Mouse (Mus musculus): Measurements from ENCODE around the gene Ift80. TPM values are rescaled to one million over a fixed set of nuclear protein-coding genes. Genes with fewer than 3 reads are reported as not detected.

Gene Ift80
- polyA plus RNA-seq, 1 experiment from 2014 or later: 11.2 TPM

GRCm38 (mm10) chr3:68886845-68887244 is 117.5 kb downstream of the Ift80 start:
- ATAC-seq (ENCODE audit: low FRiP score, low TSS enrichment) (no peak), DNase-seq (no peak)
- 84% methylated on average over 5 of the region's 5 CpGs for WGBS

GRCm38 (mm10) chr3:68874079-68874478 is 130.3 kb downstream of the Ift80 start:
- 96% methylated on average over 2 of the region's 2 CpGs for WGBS
- no peak overlapping the region for H3K4me2 ChIP-seq (ENCODE audit: low read length)
- H3K9ac ChIP-seq (replicated peaks; ENCODE audit: low read length): no peak overlapping the region
- peaks cover 11% of the 10 kb centered on the region for H3K27me3 ChIP-seq (ENCODE audit: control insufficient read depth, insufficient read depth, low read length)
- H3K9me3 ChIP-seq (ENCODE audit: control insufficient read depth, low read length): no peaks in the 10 kb centered on the region
- no peak for ATAC-seq (ENCODE audit: low FRiP score, low TSS enrichment)
- no peak overlapping the region for H3K27ac ChIP-seq (replicated peaks; ENCODE audit: low read depth, low read length)
- no peaks in the 10 kb centered on the region for H3K36me3 ChIP-seq (ENCODE audit: control insufficient read depth, insufficient read depth, low read length)
- 0 out of 2 replicates have a peak, but pooled peaks cover 7% of the 10 kb centered on the region for H3K4me1 ChIP-seq (ENCODE audit: control insufficient read depth, insufficient read depth, low read length)
- DNase-seq: no peak
- H3K4me3 ChIP-seq (replicated peaks; ENCODE audit: low read depth, low read length): no peak overlapping the region

More at GRCm38 (mm10) chr3:68886845-68887244, 117.5 kb downstream of the Ift80 start:
- H3K4me3 ChIP-seq (replicated peaks; ENCODE audit: low read depth, low read length): no peak overlapping the region
- H3K9ac ChIP-seq (replicated peaks; ENCODE audit: low read length): no peak overlapping the region
- no peaks in the 10 kb centered on the region for H3K4me1 ChIP-seq (ENCODE audit: control insufficient read depth, insufficient read depth, low read length)
- no peaks in the 10 kb centered on the region for H3K9me3 ChIP-seq (ENCODE audit: control insufficient read depth, low read length)
- H3K36me3 ChIP-seq (ENCODE audit: control insufficient read depth, insufficient read depth, low read length): no peaks in the 10 kb centered on the region
- no peaks in the 10 kb centered on the region for H3K27me3 ChIP-seq (ENCODE audit: control insufficient read depth, insufficient read depth, low read length)
- H3K27ac ChIP-seq (replicated peaks; ENCODE audit: low read depth, low read length): no peak overlapping the region
- no peak overlapping the region for H3K4me2 ChIP-seq (ENCODE audit: low read length)

- peak overlapping the region; percentile 74 for H3K9ac ChIP-seq (replicated peaks; ENCODE audit: low read length)
- H3K4me3 ChIP-seq (replicated peaks; ENCODE audit: low read depth, low read length): peak overlapping the region; percentile 70
- peaks cover 11% of the 10 kb centered on the region for H3K27me3 ChIP-seq (ENCODE audit: control insufficient read depth, insufficient read depth, low read length)
- WGBS: 3% methylated on average over 15 of the region's 15 CpGs
- H3K36me3 ChIP-seq (ENCODE audit: control insufficient read depth, insufficient read depth, low read length): no peaks in the 10 kb centered on the region
- 0 out of 2 replicates have a peak, but pooled peaks cover 7% of the 10 kb centered on the region for H3K4me1 ChIP-seq (ENCODE audit: control insufficient read depth, insufficient read depth, low read length)
- ATAC-seq (ENCODE audit: low FRiP score, low TSS enrichment): no peak
- no peaks in the 10 kb centered on the region for H3K9me3 ChIP-seq (ENCODE audit: control insufficient read depth, low read length)
- peak overlapping the region; percentile 88 for H3K4me2 ChIP-seq (ENCODE audit: low read length)
- no peak for DNase-seq
- H3K27ac ChIP-seq (replicated peaks; ENCODE audit: low read depth, low read length): no peak overlapping the region
Measured at GRCm38 (mm10) chr3:68870568-68870950, 133.8 kb downstream of the Ift80 start.

- DNase-seq: peak; percentile 82
- peak overlapping the region; percentile 74 for H3K9ac ChIP-seq (replicated peaks; ENCODE audit: low read length)
- ATAC-seq (ENCODE audit: low FRiP score, low TSS enrichment): peak; percentile 83
- H3K4me1 ChIP-seq (ENCODE audit: control insufficient read depth, insufficient read depth, low read length): 0 out of 2 replicates have a peak, but pooled peaks cover 7% of the 10 kb centered on the region
- peak overlapping the region; percentile 73 for H3K27ac ChIP-seq (replicated peaks; ENCODE audit: low read depth, low read length)
- H3K27me3 ChIP-seq (ENCODE audit: control insufficient read depth, insufficient read depth, low read length): peaks cover 11% of the 10 kb centered on the region
- H3K4me2 ChIP-seq (ENCODE audit: low read length): peak overlapping the region; percentile 88
- H3K9me3 ChIP-seq (ENCODE audit: control insufficient read depth, low read length): no peaks in the 10 kb centered on the region
- peak overlapping the region; percentile 70 for H3K4me3 ChIP-seq (replicated peaks; ENCODE audit: low read depth, low read length)
- WGBS: under 1% methylated on average over 96 of the region's 96 CpGs
- no peaks in the 10 kb centered on the region for H3K36me3 ChIP-seq (ENCODE audit: control insufficient read depth, insufficient read depth, low read length)
Measured at GRCm38 (mm10) chr3:68869691-68870567, 134.4 kb downstream of the Ift80 start.

GRCm38 (mm10) chr3:68869211-68869690 is 135.1 kb downstream of the Ift80 start, which contains the start of gene 1110032F04Rik:
Gene 1110032F04Rik (plus strand): TSS chr3:68869586.
- no peaks in the 10 kb centered on the region for H3K36me3 ChIP-seq (ENCODE audit: control insufficient read depth, insufficient read depth, low read length)
- DNase-seq (peak; percentile 88), ATAC-seq (ENCODE audit: low FRiP score, low TSS enrichment) (peak; percentile 85)
- peak within 1 kb of the TSS; percentile 88 for H3K4me2 ChIP-seq (ENCODE audit: low read length)
- no peaks in the 10 kb centered on the region for H3K9me3 ChIP-seq (ENCODE audit: control insufficient read depth, low read length)
- peak within 1 kb of the TSS; percentile 70 for H3K4me3 ChIP-seq (replicated peaks; ENCODE audit: low read depth, low read length)
- 0 out of 2 replicates have a peak, but pooled peaks cover 7% of the 10 kb centered on the region for H3K4me1 ChIP-seq (ENCODE audit: control insufficient read depth, insufficient read depth, low read length)
- H3K27me3 ChIP-seq (ENCODE audit: control insufficient read depth, insufficient read depth, low read length): peaks cover 11% of the 10 kb centered on the region
- peak within 1 kb of the TSS; percentile 74 for H3K9ac ChIP-seq (replicated peaks; ENCODE audit: low read length)
- WGBS: under 1% methylated on average over 58 of the region's 62 CpGs
- peak within 1 kb of the TSS; percentile 73 for H3K27ac ChIP-seq (replicated peaks; ENCODE audit: low read depth, low read length)

GRCm38 (mm10) chr3:68852414-68852813 is 152.0 kb downstream of the Ift80 start:
- no peak for DNase-seq
- Histone ChIP-seq H3K9me3 (ENCODE audit: control insufficient read depth, low read length) (no peaks in the 10 kb centered on the region), H3K9ac (replicated peaks; ENCODE audit: low read length) (no peak overlapping the region), H3K27me3 (ENCODE audit: control insufficient read depth, insufficient read depth, low read length) (no peaks in the 10 kb centered on the region), H3K4me1 (ENCODE audit: control insufficient read depth, insufficient read depth, low read length) (no peaks in the 10 kb centered on the region), H3K4me3 (replicated peaks; ENCODE audit: low read depth, low read length) (no peak overlapping the region), H3K4me2 (ENCODE audit: low read length) (no peak overlapping the region), H3K36me3 (ENCODE audit: control insufficient read depth, insufficient read depth, low read length) (no peaks in the 10 kb centered on the region), H3K27ac (replicated peaks; ENCODE audit: low read depth, low read length) (no peak overlapping the region)
- ATAC-seq (ENCODE audit: low FRiP score, low TSS enrichment): no peak
- 91% methylated on average over 1 of the region's 1 CpGs for WGBS

GRCm38 (mm10) chr3:68848323-68848722 is 156.0 kb downstream of the Ift80 start:
- DNase-seq (no peak), ATAC-seq (ENCODE audit: low FRiP score, low TSS enrichment) (no peak)
- Histone ChIP-seq H3K9ac (replicated peaks; ENCODE audit: low read length) (no peak overlapping the region), H3K27me3 (ENCODE audit: control insufficient read depth, insufficient read depth, low read length) (no peaks in the 10 kb centered on the region), H3K4me1 (ENCODE audit: control insufficient read depth, insufficient read depth, low read length) (no peaks in the 10 kb centered on the region), H3K9me3 (ENCODE audit: control insufficient read depth, low read length) (no peaks in the 10 kb centered on the region), H3K36me3 (ENCODE audit: control insufficient read depth, insufficient read depth, low read length) (no peaks in the 10 kb centered on the region), H3K4me2 (ENCODE audit: low read length) (no peak overlapping the region), H3K27ac (replicated peaks; ENCODE audit: low read depth, low read length) (no peak overlapping the region), H3K4me3 (replicated peaks; ENCODE audit: low read depth, low read length) (no peak overlapping the region)
- WGBS: 77% methylated on average over 3 of the region's 3 CpGs

GRCm38 (mm10) chr3:68844025-68844424 is 160.3 kb downstream of the Ift80 start:
- H3K9me3 ChIP-seq (ENCODE audit: control insufficient read depth, low read length): no peaks in the 10 kb centered on the region
- H3K4me3 ChIP-seq (replicated peaks; ENCODE audit: low read depth, low read length): no peak overlapping the region
- ATAC-seq (ENCODE audit: low FRiP score, low TSS enrichment): no peak
- H3K36me3 ChIP-seq (ENCODE audit: control insufficient read depth, insufficient read depth, low read length): no peaks in the 10 kb centered on the region
- 91% methylated on average over 4 of the region's 4 CpGs for WGBS
- H3K4me2 ChIP-seq (ENCODE audit: low read length): no peak overlapping the region
- no peak overlapping the region for H3K27ac ChIP-seq (replicated peaks; ENCODE audit: low read depth, low read length)
- H3K4me1 ChIP-seq (ENCODE audit: control insufficient read depth, insufficient read depth, low read length): no peaks in the 10 kb centered on the region
- no peak overlapping the region for H3K9ac ChIP-seq (replicated peaks; ENCODE audit: low read length)
- no peak for DNase-seq
- H3K27me3 ChIP-seq (ENCODE audit: control insufficient read depth, insufficient read depth, low read length): no peaks in the 10 kb centered on the region

All from midbrain, embryonic 14.5 days (tissue).